Mouse (Mus musculus): ENCODE data around the gene Ttc28. TPM values are rescaled to one million over a fixed set of nuclear protein-coding genes. Genes with fewer than 3 reads are reported as not detected.
"Not testable (repeated sequence)": the region's sequence is repeated elsewhere in the genome, so short reads cannot be mapped to it uniquely, and the experiment has no call there.

The Ttc28 gene
- 10 to 100 TPM; 34.1 TPM for total RNA-seq (2021)
- long read RNA-seq, experiment 1, partial matches to known transcripts: 0 of 2 reads
- long read RNA-seq, experiment 1, other reads (novel, unspliced or antisense): 2 of 2 reads
- long read RNA-seq, experiment 2, partial matches to known transcripts: 7 of 18 reads
- long read RNA-seq, experiment 2, other reads (novel, unspliced or antisense): 11 of 18 reads

DNA sequence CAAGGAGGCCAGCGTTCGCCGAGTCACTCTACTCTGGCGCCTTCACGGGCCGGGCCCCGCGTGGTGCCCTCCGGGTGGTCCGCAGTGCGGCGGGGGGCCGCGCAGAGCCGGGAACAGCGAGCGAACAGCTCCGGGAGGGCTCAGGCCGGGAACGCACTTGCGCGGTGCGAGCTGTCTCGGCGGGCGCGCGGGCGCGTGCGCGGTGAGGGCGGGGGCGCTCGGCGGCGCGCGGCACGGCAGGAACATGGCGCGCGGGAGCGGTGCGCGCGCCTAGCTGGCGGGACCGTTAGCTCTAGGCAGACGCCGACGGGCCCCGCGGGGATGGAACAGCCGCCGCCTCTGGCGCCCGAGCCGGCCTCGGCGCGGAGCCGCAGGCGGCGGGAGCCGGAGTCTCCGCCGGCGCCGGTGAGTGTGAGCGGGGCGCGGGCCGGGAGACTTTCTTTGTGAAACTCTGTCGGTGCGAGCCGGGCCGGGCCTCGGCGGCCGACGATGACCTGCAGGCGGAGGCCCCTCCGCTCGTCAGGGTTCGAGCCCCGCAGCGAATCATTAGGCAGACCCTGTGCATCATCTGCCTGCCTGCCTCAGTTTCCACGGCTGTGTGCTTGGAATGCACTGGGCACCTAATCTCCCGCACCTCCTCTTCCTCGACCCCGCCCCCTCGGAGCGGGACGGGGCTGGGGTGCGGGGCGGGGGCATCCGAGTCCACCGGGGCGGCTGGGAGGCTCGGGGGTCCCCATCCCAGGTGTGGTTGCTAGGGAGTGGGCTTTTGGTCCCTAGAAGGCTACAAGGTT, at the start of gene Ttc28:
Gene Ttc28 (plus strand): TSS at position 220 of the 791 bp plus-strand sequence.
- peak; percentile 68 to 77 for DNase-seq (ENCODE audit: low spot score in 2 of 2)

DNA sequence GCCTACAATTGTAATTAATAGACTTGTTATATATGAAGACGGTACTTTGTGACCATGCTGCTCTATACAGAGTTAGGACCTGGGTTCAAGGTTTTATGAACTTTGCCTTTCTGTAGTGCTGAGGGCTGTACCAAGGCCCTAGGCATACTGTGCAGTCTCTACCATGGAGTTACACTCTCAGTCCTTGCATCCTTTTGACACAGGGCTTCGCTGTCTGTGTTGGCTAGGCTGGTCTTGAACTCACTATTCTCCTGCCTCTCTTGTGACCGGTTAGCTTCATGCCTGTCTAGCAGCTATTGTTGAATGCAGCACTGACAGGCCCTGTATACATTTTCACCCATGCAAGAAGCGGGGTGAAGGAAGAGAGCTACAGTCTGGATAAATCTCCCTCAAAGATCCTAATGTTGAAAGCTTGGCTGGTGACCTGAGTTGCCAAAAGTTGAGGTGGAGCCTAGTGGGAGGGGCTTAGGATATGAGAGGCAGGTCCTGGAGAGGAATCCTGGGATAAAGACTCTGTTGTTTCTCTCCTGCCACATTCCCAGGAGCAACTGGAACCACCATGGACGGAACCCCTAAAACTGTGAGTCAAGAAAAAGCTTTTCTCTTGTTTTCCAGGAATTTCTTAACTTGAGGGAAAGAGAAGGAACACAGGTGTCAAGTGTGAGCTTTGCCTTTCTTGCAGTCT, 48.4 kb upstream of the Ttc28 start:
- no peak for DNase-seq (ENCODE audit: low spot score in 2 of 2)

DNA sequence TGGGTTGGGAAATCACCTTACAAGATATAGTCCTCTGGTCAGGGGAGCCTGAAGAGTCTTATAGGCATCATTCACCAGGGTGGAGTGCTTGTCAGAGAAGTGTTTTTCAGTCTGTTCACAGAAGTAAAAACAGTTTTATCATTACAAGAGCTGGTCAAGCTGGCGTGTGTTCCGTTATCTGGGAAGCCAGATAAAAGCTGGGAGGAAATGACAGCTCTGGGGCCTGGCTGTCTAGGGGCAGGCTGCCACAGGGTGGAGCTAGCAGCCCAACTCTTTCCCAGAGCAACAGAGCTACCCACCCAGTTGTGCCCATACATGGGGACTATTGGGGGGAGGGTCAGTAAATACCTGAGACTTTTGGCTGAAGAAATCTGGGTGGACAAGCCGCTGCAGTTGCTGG, 43.6 kb upstream of the Ttc28 start:
- DNase-seq (ENCODE audit: low spot score in 2 of 2): peak; percentile 6 to 15

DNA sequence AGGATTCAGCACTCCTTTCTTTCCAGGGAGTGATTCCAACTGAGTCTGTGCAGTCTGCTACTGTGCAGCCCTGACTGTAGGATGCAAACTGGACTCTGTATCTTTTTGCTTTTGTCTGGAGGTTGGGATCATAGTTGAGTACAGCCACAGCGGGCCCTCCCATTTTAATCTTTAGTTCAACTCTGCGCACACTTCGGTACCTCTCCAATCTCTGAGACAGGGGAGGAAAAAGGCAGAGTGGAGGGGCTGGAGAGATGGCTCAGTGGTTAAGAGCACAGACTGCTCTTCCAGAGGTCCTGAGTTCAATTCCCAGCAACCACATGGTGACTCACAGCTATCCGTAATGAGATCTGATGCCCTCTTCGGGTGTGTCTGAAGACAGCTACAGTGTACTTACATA, 41.6 kb upstream of the Ttc28 start:
- DNase-seq (ENCODE audit: low spot score in 2 of 2): not testable (repeated sequence)

DNA sequence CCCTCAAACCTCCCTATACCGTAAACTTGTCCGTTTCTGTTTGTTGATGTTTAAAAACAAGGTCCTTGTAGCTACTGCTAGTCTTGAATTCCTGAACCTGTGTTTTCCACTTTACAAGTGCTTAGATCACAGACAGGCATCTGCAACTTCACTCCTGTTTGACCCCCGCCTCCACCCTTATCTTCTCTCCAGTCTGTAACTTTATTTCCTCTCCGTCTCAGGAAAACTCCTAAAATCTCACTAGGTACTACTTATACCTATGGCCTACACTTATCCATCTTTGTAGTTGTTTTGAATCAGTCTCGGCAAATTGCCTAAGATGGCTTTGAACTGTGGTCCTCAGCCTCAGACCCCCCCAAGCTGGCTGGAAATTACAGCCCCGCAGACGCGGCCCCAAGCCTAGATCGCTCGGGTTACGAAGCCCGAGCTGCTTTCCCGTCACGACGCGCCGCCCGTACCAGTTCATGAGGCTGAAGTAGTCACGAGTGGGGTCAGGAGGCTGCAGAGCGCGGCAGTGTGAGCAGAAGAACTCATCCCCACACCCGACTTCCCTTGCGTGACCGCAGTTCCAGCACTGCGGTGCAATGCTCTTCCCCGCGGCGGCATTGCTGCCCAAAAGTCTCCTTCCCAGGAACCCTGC, 40.4 kb upstream of the Ttc28 start:
- no peak for DNase-seq (ENCODE audit: low spot score in 2 of 2)

DNA sequence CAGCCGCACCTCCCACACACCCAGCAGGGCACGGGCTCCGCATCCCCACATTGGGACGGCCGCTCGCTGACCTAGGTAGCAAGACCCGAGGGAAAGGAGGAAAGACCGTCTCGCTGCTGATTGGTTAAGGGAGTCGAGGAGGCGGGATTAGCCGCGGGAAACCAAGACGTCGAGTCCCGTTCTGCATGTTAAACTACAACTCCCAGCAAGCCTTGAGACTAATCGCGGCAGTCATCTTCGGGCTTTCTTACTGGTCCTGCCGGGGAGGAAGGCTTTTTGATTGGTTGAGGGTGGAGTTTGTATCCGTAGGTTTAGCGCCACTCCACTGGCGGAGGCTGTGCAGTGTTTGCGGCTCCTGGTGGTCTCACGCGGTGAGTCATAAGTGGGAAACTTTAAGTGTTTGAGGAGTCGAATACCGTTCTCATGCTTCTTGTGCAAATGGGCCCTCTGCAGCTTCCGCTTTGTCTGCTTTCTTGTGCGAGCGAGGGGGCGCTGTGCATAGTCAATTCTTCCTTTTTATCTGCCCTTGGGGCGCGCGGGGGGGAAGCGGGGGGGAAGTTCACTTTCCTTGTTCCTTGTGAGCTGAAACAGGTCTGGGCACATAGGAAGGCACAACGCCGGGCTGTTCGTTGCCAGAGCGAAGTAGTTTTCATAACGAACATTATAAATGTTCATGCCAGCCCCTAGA, 39.8 kb upstream of the Ttc28 start, which contains the start of the genes Hscb and Chek2:
Gene Hscb (minus strand): TSS at position 100 of the 688 bp plus-strand sequence.
Gene Chek2 (plus strand): TSS at position 302 of the 688 bp plus-strand sequence.
- peak; percentile 80 to 90 for DNase-seq (ENCODE audit: low spot score in 2 of 2)

DNA sequence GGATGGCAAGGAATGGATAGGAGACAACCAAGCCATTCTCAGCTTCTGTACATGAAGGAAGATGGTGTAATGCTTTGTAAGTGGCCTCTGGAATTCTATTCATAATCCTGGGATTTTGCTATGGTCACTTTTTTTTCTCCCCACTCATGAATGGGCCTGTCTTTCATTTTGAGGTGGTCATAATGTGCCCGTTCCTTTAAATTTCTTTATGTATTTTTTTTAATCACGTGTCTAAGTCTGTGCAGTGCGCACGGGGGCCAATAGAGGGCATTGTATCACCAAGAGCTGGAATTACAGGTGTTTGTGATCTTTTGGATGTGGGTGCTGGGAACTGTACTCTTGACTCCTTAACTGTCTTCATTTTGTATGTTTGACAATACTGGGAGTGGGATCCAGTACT, 39.1 kb upstream of the Ttc28 start:
- no peak for DNase-seq (ENCODE audit: low spot score in 2 of 2)

DNA sequence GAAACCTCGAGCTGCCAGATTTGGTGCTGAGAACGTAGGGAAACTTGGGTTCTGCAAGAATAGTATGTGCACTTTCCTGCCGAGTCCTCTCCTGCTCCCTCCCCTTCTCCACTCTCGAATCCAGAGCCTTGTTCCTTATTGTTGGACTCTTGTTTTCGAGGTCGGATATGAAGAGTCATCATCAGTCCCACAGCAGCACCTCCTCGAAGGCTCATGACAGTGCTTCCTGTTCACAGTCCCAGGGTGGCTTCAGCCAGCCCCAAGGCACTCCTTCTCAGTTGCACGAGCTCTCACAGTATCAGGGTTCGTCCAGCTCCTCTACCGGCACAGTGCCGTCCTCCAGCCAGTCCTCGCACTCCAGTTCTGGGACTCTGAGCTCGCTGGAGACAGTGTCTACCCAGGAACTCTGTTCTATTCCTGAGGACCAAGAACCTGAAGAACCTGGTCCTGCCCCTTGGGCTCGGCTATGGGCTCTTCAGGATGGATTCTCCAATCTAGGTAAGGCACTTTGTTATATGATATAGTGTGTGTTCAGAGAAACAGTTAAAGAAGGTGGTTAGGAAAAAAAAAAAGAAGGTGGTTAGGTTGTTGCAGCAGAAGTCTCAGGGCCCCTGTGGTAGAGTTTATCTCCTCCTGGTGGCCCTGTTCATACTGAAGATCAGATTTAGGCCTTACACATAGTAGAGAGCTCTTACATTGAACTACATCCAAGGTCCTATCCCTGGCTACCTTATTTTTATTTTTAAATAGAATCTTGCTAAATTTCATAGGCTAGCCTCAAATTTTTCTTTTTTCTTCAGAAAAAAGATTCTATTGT, 38.3 kb upstream of the Ttc28 start:
- DNase-seq (ENCODE audit: low spot score in 2 of 2): no peak

DNA sequence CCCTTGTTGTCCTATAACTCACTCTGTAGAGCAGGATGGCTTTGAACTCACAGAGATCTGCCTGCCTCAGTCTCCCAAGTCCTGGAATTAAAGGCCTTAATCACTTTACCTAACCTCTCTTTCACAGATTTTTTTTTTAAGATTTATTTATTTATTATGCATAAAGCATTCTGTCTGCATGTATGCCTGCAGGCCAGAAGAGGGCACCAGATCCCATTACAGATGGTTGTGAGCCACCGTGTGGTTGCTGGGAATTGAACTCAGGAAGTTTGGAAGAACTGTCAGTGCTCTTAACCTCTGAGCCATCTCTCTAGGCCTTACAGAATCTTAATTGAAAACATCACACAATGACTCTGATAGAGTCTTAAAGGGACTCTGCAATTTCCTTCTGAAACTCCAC, 26.6 kb upstream of the Ttc28 start:
- DNase-seq (ENCODE audit: low spot score in 2 of 2): no peak

DNA sequence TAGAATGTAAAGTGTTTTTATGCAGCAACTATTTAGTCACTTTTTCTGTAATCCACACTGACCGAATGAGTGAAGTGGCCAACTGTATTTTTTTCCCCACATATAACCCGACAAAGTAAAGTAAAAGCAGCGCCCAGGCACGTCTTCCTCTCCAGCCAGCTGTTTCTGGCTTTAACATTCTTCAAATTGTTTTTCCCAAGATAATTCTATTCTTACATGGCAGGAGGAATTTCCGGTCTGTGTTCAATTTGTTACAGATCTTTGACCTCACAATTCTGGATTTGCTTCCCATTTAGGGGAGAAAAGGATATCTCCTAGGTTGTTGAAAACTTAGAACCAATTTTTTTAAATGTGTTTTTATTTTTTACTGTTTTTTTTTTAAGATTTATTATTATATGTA, 22.5 kb upstream of the Ttc28 start:
- no peak for DNase-seq (ENCODE audit: low spot score in 2 of 2)

DNA sequence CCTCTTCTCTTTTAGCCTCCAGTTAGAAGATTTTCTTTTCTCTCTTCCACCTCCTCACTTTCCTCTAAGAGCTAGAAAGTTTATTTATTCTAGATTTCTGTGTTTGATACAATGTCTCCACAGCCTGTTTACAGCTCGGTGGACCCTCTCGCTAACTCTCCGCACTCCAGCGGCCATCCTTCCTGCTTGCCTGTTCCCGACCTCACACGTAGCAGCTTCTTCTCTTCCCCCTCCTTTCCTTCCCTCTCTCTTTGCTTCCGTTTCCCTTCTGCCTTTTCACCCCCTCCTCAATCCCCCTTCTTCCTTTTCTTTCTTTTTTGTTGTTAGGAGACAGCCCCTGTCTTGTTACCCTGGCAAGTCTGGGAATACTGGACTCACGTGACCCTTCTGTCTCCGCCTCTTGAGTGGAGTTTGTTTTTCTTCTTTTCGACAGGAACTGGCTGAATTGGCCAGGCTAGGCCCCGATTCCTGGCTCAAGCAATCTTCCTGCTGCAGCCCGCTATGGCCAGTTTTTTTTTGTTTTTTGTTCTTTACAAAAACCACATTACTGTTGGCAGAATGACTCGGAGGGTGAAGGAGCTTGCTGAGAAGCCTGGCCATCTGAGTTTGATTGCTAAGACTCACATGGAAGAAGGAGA, 20.5 kb upstream of the Ttc28 start:
- no peak for DNase-seq (ENCODE audit: low spot score in 2 of 2)

DNA sequence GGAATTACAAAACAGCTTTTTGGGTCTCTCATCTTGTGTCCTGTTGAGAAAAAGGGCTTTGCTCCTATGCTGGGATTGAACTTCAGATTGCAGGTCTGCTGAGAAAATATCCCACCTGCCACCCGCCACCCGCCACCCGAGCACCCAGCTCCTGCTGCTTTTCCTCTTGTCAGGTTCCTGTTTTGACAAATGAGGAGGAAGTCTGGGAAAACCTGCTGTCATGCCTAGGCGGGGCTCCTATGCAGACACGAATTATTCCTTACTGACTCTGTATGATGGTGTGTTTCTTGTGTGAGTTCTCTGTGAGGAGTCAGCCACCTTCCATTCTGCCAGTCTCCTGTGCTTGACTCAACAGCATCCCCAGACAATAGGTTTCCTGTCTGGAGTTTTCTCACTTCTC, 19.2 kb upstream of the Ttc28 start:
- DNase-seq (ENCODE audit: low spot score in 2 of 2): no peak

DNA sequence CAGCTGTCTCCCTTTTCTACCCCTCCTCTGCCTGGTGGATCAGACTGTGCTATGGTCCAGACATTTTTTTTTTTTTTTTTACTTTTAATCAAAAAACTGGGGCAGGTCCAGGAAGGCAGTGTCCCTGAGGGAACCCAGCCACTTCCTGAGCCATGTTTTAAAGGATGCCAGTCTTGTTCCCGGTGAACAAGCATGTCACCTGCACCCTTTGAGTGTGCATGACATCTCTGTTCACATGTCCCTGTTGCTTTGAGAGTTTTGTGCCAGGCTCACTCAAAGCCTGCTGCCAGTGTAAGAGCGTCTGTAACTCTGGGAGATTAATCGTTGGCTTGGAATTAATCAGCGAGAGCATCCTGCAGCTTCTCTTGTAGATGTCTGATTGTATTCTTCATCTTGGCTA, 11.1 kb upstream of the Ttc28 start:
- DNase-seq (ENCODE audit: low spot score in 2 of 2): no peak

DNA sequence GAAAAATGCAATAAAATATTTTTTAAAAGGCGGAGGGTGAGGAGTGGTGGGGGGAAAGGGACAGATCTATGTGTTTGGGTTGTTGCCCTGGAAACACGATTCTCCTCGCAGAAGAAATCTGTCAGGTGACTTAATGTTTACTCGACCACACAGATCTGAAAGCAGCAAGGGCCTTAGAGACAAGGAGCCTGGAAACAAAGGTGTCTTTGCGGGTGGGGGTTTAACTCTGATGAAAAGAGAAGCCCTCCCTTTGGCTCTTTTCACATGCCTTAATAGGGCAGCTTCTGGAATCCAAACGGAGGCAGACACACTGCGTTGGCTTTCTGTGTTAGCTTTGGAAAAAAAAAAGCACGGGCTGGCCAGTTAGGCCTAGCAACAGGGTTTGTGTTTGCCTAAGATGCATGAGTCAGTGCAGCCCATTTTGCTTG, 10.3 kb upstream of the Ttc28 start:
- DNase-seq (ENCODE audit: low spot score in 2 of 2): no peak

DNA sequence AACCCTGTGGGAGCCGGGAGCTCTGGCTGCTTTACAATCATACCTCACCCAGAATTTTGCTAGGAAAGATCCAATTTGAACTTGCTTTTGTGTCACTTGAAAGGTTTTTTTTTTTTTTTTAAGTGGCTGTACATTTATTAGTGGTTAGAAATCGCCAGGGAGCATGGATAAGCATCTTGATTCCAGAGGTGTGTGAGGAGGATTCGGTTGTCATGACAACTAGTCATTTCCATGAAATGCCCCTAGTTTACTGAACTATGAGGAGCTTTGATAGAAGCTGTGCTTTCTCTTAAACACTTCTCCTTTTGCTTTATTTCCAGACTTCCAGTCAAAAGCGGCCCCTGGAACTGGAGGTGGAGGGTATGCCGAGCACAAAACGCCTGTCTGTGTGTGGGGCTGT, 6.4 kb upstream of the Ttc28 start:
- no peak for DNase-seq (ENCODE audit: low spot score in 2 of 2)

DNA sequence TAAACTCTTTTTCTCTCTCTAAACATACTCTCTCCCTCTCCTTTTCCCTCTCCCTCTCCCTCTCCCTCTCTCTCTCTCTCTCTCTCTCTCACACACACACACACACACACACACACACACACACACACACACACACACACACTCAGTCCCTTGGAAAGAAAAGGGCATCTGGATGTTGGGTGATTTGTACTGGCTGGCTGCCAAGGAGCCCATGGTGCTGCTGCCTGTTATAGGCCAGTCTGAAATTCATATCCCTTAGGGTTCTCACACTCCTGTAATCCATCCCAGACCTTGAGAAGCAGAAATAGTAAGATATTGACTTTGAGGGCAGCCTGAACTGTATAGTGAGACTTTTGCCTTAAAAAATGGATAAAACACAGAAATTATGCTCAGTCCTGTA, 4.9 kb upstream of the Ttc28 start:
- DNase-seq (ENCODE audit: low spot score in 2 of 2): no peak

DNA sequence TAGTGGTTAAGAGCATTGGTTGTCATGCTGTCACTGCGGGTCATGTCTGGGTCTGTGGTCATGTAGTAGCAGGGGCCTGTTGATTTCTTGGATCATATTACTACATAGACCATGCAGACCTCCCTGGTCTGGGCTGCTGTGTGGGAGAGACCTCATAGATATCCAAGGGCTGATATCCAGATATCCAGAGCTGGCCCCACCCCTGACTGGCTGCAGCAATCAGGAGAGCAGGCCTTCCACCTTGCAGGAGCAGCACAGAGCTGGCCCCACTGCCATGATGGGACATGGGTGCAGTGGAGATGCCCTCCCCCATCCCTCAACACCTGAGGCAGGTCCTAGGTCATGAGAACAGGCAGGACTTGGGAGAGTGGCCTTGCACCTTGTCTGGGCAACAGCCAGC, 4.3 kb upstream of the Ttc28 start:
- no peak for DNase-seq (ENCODE audit: low spot score in 2 of 2)

DNA sequence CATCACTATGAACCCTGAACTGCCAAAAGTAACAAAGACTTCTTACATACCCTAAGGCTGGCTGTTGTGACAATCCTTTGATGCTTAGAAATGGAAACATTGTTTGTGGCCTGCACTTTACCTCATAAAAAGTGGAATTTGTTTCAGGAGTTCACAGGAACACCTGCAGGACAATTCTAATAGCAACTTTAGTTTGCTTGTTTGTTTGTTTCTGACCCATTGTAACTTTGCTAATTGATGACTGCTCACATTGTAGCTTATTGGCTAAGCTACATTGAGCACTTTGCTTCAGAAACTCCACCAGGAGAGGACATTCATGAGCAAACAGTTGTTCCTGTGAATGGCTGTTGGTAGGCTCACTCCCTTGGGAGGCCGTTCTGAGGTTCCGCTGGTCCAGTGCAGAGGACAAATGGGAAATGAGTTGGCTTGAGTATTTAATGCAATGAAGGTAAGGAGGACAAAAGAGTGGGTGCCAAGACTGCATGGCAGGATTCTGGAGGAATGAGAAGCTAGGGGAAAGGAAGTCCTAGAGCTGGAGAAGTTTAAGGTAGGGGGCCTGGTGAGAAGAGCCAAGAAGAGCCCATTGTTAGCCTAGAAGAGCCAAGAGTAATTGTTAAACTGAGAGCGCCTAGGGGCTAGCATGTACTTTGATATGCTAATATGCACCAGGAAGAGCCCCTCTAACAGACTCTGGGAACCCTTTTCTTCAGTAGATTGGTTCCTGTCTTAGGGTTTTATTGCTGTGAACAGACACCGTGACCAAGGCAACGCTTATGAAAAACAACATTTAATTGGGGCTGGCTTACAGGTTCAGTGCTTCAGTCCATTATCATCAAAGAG, 1.7 kb upstream of the Ttc28 start:
- DNase-seq (ENCODE audit: low spot score in 2 of 2): no peak

DNA sequence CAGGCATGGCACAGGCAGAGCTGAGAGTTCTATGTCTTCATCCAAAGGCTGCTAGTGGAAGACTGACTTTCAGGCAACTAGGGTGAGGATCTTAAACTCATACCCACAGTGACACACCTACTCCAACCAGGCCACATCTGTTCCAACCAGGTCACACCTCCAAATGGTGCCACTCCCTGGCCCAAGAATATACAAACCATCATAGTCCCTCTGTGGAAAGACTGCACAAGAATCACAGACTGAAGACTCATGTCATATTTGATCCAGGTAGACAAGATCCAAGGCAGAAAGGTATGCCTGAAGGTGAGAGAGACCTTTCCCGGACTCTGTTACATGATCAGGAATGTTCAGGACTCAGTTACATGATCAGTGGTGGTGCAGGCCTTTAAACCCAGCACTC, 1.1 kb upstream of the Ttc28 start:
- not testable (repeated sequence) for DNase-seq (ENCODE audit: low spot score in 2 of 2)

Data from adrenal gland, postnatal 4 days (tissue).